Mouse (Mus musculus): ENCODE measurements at regions not wholly inside any gene's neighbourhood (a gene's known extent, or its start where the extent isn't known, plus 50 kb on each side); places are given as distances from the start of the nearest gene placed in this dataset.

- TF ChIP-seq CTCF (IDR thresholded peaks at IDR 0.05; ENCODE audit: low read depth) (no peak), EP300 (IDR thresholded peaks at IDR 0.05; ENCODE audit: low read depth) (no peak)
Observed at GRCm38 (mm10) chrX:129415326-129415725, 334.2 kb upstream of the Diaph2 start.

Data from heart, postnatal 0 days (tissue).